Mouse (Mus musculus) liver, embryonic 16.5 days (tissue): Measurements from ENCODE around the gene Nap1l5. TPM values are rescaled to one million over a fixed set of nuclear protein-coding genes. Genes with fewer than 3 reads are reported as not detected.

Experiments
- ATAC-seq: fragments of 200-750 bp; cut with Nextera tagmentation; 2 replicates; pipeline ENCODE4 v1.8.0; 2017; ENCODE audit warnings: low read depth, mild to moderate bottlenecking, moderate number of reproducible peaks, moderate library complexity
- H3K27ac ChIP-seq: fragments of 300-500 bp; sonication (generic); 2 replicates; pipeline ENCODE4 v1.5.1; 2014; ENCODE audit warnings: mild to moderate bottlenecking, low read length
- H3K27me3 ChIP-seq: fragments of 300-500 bp; sonication (generic); 2 replicates; pipeline ENCODE4 v1.6.1; 2014; ENCODE audit warnings: low read depth, low read length, mixed read lengths; ENCODE audit not compliant: control insufficient read depth, insufficient read depth
- H3K36me3 ChIP-seq: fragments of 300-500 bp; sonication (generic); 2 replicates; pipeline ENCODE4 v1.6.1; 2014; ENCODE audit warnings: mild to moderate bottlenecking; ENCODE audit not compliant: control insufficient read depth, insufficient read depth
- H3K4me1 ChIP-seq: fragments of 300-500 bp; sonication (generic); 2 replicates; pipeline ENCODE4 v1.6.1; 2014; ENCODE audit warnings: low read depth, low read length, mixed read lengths; ENCODE audit not compliant: control insufficient read depth
- H3K4me2 ChIP-seq: fragments of 300-500 bp; sonication (generic); 2 replicates; pipeline ENCODE4 v1.6.1; 2014; ENCODE audit warnings: low read depth, low read length, mixed read lengths
- H3K4me3 ChIP-seq: fragments of 300-500 bp; sonication (generic); 2 replicates; pipeline ENCODE4 v1.5.1; 2014; ENCODE audit warnings: low read depth, mild to moderate bottlenecking, low read length
- H3K9ac ChIP-seq: fragments of 300-500 bp; sonication (generic); 2 replicates; pipeline ENCODE4 v1.6.1; 2014; ENCODE audit warnings: low read depth, low read length
- H3K9me3 ChIP-seq: fragments of 300-500 bp; sonication (generic); replicated peaks from 2 replicates; pipeline ENCODE4 v1.6.1; 2016; ENCODE audit warnings: low read length; ENCODE audit not compliant: control insufficient read depth
- WGBS: fragments of 180-500 bp; shearing (Covaris S2); extraction: QIAGEN DNeasy Blood & Tissue Kit; methylation state at CpG from one replicate; pipeline ENCODE4 v1.1.7; 2014; ENCODE audit not compliant: insufficient replicate concordance; 5-methylcytosine and 5-hydroxymethylcytosine counted together
- polyA plus RNA-seq: library from polyadenylated mRNA; unstranded; fragments of >200 nt; fragmentation: Nextera tagmentation; extraction: Ambion mirVana; gene quantifications from 2 replicates; pipeline ENCODE4 v1.2.1, GENCODE M21; 2015

The Nap1l5 gene
- polyA plus RNA-seq, 1 experiment from 2014 or later: 0.21 TPM

DNA sequence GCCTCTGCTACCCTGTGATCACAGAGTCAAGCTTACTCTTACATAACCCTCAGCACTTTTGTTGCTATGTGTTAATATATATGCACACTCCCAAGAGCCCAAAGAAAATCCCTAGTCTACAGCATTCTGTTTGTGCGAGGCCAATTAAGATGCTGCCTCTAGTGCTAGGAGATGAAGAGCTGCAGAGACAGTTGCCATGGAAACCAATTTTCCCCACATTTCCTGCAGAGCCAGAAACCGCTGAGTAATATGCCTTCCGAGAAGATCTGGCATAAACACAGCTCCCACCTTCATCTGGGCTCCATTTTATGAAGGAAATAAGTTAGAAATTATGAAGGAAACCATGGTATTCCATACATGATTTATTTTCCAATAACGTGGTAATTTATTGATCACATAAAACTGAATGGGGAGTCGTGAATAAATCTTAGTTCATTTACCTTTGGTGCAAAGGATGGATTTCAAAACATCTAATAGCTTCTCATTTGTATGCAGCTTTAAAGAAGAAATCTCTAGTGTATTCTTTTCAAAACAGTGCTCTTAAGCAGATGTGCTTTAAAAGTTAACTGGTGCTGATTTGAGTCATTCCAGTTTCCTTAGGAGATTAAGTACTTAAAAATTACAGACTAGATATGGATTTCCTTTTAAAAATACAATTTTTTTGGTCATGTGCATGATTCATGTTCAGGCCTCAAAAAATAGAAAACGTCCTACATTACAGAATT is 26.5 kb upstream of the Nap1l5 start:
- Histone ChIP-seq H3K4me3 (no peak overlapping the region), H3K9ac (no peak overlapping the region), H3K27me3 (no peaks in the 10 kb centered on the region), H3K36me3 (no peaks in the 10 kb centered on the region), H3K4me1 (no peaks in the 10 kb centered on the region), H3K9me3 (no peaks in the 10 kb centered on the region), H3K27ac (no peak overlapping the region), H3K4me2 (no peak overlapping the region)
- 41% methylated on average over 6 of the region's 6 CpGs for WGBS
- no peak for ATAC-seq

DNA sequence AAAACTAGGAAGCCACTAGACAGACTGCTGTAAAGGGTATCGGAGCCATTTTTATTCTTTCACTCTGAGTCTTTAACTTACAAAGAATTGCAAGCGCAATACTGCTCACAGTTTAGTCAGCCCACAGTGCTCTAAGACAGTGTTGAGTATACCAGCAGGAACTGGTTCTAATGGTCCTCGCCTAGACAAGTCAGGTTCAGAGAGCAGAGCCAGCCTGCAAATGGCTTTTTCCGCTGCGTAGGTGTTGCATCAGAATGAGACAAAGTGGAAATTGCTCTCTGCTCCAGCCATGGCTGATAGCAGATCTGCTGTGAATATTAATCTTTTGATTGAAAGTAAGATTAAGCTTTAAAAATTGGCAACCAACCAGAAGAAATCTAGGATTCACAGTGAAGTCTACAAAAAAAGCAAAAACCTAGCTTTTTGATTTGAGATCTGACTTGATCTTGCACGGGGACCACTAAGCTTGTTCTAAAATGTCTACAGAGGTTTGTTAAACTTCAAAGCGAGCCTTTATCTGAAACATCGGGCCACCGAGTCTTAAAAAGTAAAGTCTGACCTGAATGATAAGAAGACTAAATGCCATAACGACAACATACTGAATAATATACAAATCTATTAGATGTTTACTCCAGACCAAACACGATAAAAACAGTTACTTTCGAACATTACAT is 25.8 kb upstream of the Nap1l5 start:
- WGBS: 68% methylated on average over 12 of the region's 12 CpGs
- no peak overlapping the region for H3K27ac ChIP-seq
- ATAC-seq: no peak

DNA sequence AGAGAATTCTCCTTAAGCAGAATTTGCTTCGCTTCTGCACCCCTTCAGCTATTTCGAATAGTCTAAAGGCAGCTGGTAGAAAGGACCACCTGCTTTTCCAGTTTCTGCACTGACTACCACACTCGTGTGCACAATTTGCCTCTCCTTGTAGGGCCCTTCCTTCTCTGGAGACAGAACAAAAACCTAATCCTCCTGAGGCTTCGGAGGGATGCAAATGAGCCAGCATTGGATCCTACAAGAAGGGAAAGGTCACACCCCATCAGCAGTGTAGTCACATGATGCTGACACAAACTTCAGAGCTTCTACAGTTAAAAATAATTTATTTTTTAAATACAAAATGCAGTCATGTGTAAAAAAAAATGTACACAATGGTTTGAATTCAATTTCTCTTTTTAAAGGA is 24.3 kb upstream of the Nap1l5 start:
- no peak overlapping the region for H3K27ac ChIP-seq
- WGBS: 60% methylated on average over 4 of the region's 4 CpGs
- ATAC-seq: no peak

More for the DNA sequence above, 25.8 kb upstream of the Nap1l5 start:
- H3K36me3 ChIP-seq: no peaks in the 10 kb centered on the region
- no peak overlapping the region for H3K4me3 ChIP-seq
- H3K9me3 ChIP-seq: no peaks in the 10 kb centered on the region
- no peaks in the 10 kb centered on the region for H3K4me1 ChIP-seq
- H3K9ac ChIP-seq: no peak overlapping the region
- no peaks in the 10 kb centered on the region for H3K27me3 ChIP-seq
- H3K4me2 ChIP-seq: no peak overlapping the region

DNA sequence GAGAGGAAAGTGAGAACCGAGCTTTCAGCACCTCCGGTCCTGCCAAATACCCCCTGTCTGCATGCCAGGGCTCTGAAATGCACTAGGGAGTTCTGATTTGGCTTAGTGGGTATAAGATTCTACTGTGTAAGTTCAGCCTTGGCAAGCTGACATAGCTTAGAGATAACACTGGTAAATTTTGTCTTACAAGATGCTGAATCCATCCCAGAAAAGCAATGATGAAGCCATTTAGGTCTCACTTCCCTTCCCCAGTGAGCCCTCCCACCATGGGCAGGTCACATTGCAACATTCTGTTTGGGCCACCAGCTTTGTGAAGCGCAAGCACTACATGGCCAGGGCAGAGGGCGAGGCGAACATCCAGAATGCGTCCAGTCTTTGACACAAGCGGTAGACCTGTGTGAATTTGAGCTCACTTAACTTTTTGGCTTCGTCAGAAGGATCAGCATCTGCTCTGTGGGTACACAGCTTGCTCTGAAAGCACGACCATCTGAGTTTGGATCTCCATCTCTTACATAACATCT is 23.1 kb upstream of the Nap1l5 start:
- H3K9ac ChIP-seq: no peak overlapping the region
- H3K4me2 ChIP-seq: no peak overlapping the region
- no peaks in the 10 kb centered on the region for H3K36me3 ChIP-seq
- no peaks in the 10 kb centered on the region for H3K9me3 ChIP-seq
- no peaks in the 10 kb centered on the region for H3K27me3 ChIP-seq
- no peak overlapping the region for H3K4me3 ChIP-seq
- no peak overlapping the region for H3K27ac ChIP-seq
- no peak for ATAC-seq
- H3K4me1 ChIP-seq: no peaks in the 10 kb centered on the region
- WGBS: 65% methylated on average over 9 of the region's 9 CpGs

More for the DNA sequence above, 24.3 kb upstream of the Nap1l5 start:
- Histone ChIP-seq H3K36me3 (no peaks in the 10 kb centered on the region), H3K4me2 (no peak overlapping the region), H3K4me1 (no peaks in the 10 kb centered on the region), H3K4me3 (no peak overlapping the region), H3K9me3 (no peaks in the 10 kb centered on the region), H3K9ac (no peak overlapping the region), H3K27me3 (no peaks in the 10 kb centered on the region)

DNA sequence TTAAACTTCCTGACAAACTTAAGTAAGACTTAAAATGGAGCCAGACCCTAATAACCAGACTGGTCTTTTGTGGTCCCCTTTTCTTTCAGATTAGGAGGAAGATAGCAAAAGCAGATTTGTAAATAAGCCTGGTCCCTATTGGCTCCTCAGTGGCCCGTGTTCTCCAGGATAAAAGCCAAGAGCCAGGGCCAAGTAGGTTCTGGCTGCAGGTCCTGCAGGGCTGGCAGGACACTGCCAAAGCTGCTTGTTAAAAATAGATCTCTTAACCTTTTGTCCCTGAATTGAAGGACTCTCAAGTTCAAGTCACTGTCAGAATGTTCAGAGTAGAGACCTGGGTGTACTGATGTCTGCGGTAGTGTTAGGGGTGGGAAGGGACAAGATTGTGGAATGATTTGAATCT is 21.0 kb upstream of the Nap1l5 start:
- WGBS: 64% methylated on average over 2 of the region's 2 CpGs
- ATAC-seq: no peak

DNA sequence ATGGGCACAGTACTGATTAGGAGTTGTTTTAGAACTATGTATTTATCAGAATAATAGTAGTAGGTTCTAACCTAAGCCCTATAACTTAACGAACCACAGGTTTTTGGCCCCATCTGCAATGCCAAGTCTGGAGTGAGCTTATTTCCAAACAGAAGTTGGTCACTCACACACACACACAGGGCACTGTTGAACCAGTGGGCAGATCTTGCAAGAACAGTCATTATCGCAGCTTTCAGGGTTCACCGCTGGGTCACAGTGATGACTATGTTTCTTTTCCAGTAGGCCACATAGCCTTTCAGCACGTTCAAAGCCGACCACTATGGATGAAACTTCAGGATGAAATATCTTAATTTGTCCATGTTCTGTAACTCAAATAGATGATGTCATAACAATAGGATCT is 15.6 kb upstream of the Nap1l5 start:
- Histone ChIP-seq H3K27me3 (no peaks in the 10 kb centered on the region), H3K9ac (no peak overlapping the region), H3K4me2 (no peak overlapping the region), H3K27ac (no peak overlapping the region), H3K4me3 (no peak overlapping the region), H3K9me3 (no peaks in the 10 kb centered on the region), H3K4me1 (no peaks in the 10 kb centered on the region), H3K36me3 (no peaks in the 10 kb centered on the region)
- WGBS: 66% methylated on average over 5 of the region's 5 CpGs
- no peak for ATAC-seq

More for the DNA sequence above, 21.0 kb upstream of the Nap1l5 start:
- Histone ChIP-seq H3K4me1 (no peaks in the 10 kb centered on the region), H3K4me3 (no peak overlapping the region), H3K9me3 (no peaks in the 10 kb centered on the region), H3K36me3 (no peaks in the 10 kb centered on the region), H3K9ac (no peak overlapping the region), H3K27me3 (no peaks in the 10 kb centered on the region), H3K27ac (no peak overlapping the region), H3K4me2 (no peak overlapping the region)

DNA sequence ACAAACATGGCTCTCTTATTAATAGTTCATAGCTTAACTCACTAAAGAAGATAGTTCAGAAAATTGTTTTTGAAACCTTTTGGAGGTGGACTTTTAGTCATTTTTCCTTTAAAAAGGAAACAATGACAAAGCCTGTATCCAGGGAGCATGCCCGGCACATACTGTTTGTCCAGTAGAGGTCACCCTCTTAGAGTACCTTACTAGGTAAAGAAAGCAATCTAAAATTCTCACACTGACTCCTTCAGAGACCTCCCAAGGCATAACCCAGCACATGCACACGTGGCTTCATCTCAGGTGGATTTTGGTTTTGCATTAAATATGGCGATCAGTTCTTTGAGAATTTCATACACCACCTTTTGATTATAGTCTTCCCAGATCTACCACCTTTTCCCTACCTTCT is 14.7 kb upstream of the Nap1l5 start:
- H3K27ac ChIP-seq: no peak overlapping the region
- no peaks in the 10 kb centered on the region for H3K4me1 ChIP-seq
- H3K9ac ChIP-seq: no peak overlapping the region
- ATAC-seq: no peak
- no peaks in the 10 kb centered on the region for H3K9me3 ChIP-seq
- H3K4me2 ChIP-seq: no peak overlapping the region
- H3K27me3 ChIP-seq: no peaks in the 10 kb centered on the region
- 35% methylated on average over 3 of the region's 3 CpGs for WGBS
- H3K36me3 ChIP-seq: no peaks in the 10 kb centered on the region
- H3K4me3 ChIP-seq: no peak overlapping the region

DNA sequence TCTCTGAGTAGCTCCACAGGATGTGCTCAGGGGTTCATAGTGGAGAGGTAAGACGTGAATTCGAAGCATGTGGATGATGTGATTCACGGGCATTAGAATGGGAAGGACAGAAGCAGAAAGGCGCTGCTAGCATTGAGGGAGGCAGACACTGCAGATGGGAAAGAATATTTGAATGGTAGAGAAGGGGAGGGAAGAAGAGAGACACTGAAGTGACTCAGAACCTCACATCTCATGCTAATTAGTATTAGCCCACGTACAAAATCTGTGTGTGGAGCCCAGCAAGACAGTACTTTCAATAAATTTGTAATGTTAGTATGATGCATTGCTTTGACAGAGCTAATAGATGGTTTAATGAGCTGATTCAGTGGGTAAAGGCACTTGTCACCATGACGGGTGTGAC is 13.9 kb upstream of the Nap1l5 start:
- Histone ChIP-seq H3K4me2 (no peak overlapping the region), H3K27ac (no peak overlapping the region), H3K4me1 (no peaks in the 10 kb centered on the region), H3K9ac (no peak overlapping the region), H3K36me3 (no peaks in the 10 kb centered on the region), H3K4me3 (no peak overlapping the region), H3K27me3 (no peaks in the 10 kb centered on the region), H3K9me3 (no peaks in the 10 kb centered on the region)
- ATAC-seq: no peak
- 57% methylated on average over 6 of the region's 6 CpGs for WGBS

DNA sequence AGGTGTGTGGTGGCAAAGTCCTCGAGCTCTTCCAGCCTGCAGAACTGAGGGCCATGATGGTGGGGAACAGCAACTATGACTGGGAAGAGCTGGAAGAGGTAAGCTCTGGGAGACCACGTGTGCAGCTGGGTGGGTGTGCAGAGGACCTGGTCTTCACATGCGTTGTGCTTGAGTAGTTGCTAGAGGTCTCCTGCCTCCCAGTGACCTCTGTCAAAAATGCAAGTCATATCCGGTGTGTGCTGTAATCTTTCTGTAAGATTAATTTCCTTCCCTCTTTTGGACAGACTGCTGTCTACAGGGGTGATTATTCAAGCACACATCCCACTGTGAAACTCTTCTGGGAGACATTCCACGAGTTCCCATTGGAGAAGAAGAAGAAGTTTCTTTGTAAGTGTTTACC is 9.6 kb upstream of the Nap1l5 start:
- Histone ChIP-seq H3K9me3 (no peaks in the 10 kb centered on the region), H3K4me3 (no peak overlapping the region), H3K4me2 (no peak overlapping the region), H3K27me3 (no peaks in the 10 kb centered on the region), H3K4me1 (no peaks in the 10 kb centered on the region), H3K27ac (no peak overlapping the region), H3K36me3 (no peaks in the 10 kb centered on the region), H3K9ac (no peak overlapping the region)
- peak; percentile 45 for ATAC-seq
- 20% methylated on average over 5 of the region's 5 CpGs for WGBS
